Mouse (Mus musculus) kidney, postnatal 0 days (tissue): Measurements from ENCODE around the gene Ntng1. TPM values are rescaled to one million over a fixed set of nuclear protein-coding genes. Genes with fewer than 3 reads are reported as not detected.

Experiments
- ATAC-seq: fragments of 200-750 bp; cut with Nextera tagmentation; replicated peaks from 2 replicates; pipeline ENCODE4 v1.8.0; 2017; ENCODE audit warnings: low read depth, moderate number of reproducible peaks, moderate TSS enrichment, moderate library complexity; ENCODE audit not compliant: low FRiP score
- DNase-seq: peaks from one replicate; pipeline ENCODE4 v3.0.0-alpha.2; 2016; ENCODE audit warnings: low spot score
- H3K27ac ChIP-seq: fragments of 300-500 bp; sonication (generic); 2 replicates; pipeline ENCODE4 v1.5.1; 2014; ENCODE audit warnings: mild to moderate bottlenecking
- H3K27me3 ChIP-seq: fragments of 300-500 bp; sonication (generic); 2 replicates; pipeline ENCODE4 v1.6.1; 2014; ENCODE audit warnings: low read length, mixed read lengths; ENCODE audit not compliant: insufficient read depth
- H3K36me3 ChIP-seq: fragments of 300-500 bp; sonication (generic); 2 replicates; pipeline ENCODE4 v1.6.1; 2014; ENCODE audit warnings: low read length, mixed read lengths; ENCODE audit not compliant: insufficient read depth
- H3K4me1 ChIP-seq: fragments of 300-500 bp; sonication (generic); replicated peaks from 2 replicates; pipeline ENCODE4 v1.6.1; 2014; ENCODE audit warnings: antibody characterized with exemption, low read length, mixed read lengths; ENCODE audit not compliant: insufficient read depth
- H3K4me2 ChIP-seq: fragments of 300-500 bp; sonication (generic); 2 replicates; pipeline ENCODE4 v1.6.1; 2014; ENCODE audit warnings: mild to moderate bottlenecking, low read length, moderate library complexity, mixed read lengths
- H3K4me3 ChIP-seq: fragments of 300-500 bp; sonication (generic); replicated peaks from 2 replicates; pipeline ENCODE4 v1.5.1; 2014; ENCODE audit warnings: low read depth, low read length
- H3K9ac ChIP-seq: fragments of 300-500 bp; sonication (generic); 2 replicates; pipeline ENCODE4 v1.6.1; 2014; ENCODE audit warnings: low read depth, low read length
- H3K9me3 ChIP-seq: fragments of 300-500 bp; sonication (generic); replicated peaks from 2 replicates; pipeline ENCODE4 v1.6.1; 2016; ENCODE audit warnings: low read length, inconsistent platforms, mixed read lengths
- CTCF ChIP-seq: IDR thresholded peaks from 2 replicates; pipeline ENCODE4 v1.5.1; 2016; ENCODE audit warnings: antibody characterized with exemption, low read depth, mild to moderate bottlenecking, moderate library complexity
- WGBS: fragments of 180-500 bp; shearing (Covaris S2); extraction: QIAGEN DNeasy Blood & Tissue Kit; methylation state at CpG from one replicate; pipeline ENCODE4 v1.1.7; 2014; 5-methylcytosine and 5-hydroxymethylcytosine counted together
- polyA plus RNA-seq: library from polyadenylated mRNA; unstranded; fragments of >200 nt; fragmentation: Nextera tagmentation; extraction: Ambion mirVana; gene quantifications from 2 replicates; pipeline ENCODE4 v1.2.1, GENCODE M21; 2015

Gene Ntng1
- polyA plus RNA-seq, 1 experiment from 2014 or later: 4.4 TPM

GRCm38 (mm10) chr3:110105982-110106381 lies 37.8 kb downstream of the Ntng1 start:
- H3K27ac ChIP-seq: no peak overlapping the region
- no peak overlapping the region for H3K4me3 ChIP-seq
- no peaks in the 10 kb centered on the region for H3K4me1 ChIP-seq
- H3K36me3 ChIP-seq: no peaks in the 10 kb centered on the region
- H3K27me3 ChIP-seq: no peaks in the 10 kb centered on the region
- ATAC-seq (no peak), DNase-seq (peak; percentile 25)
- WGBS: 44% methylated on average over 2 of the region's 2 CpGs
- peak; percentile 58 for TF ChIP-seq CTCF
- H3K9me3 ChIP-seq: no peaks in the 10 kb centered on the region
- H3K4me2 ChIP-seq: no peak overlapping the region
- no peak overlapping the region for H3K9ac ChIP-seq

- no peak for TF ChIP-seq CTCF
- no peak for DNase-seq
- Histone ChIP-seq H3K4me3 (no peak overlapping the region), H3K36me3 (no peaks in the 10 kb centered on the region), H3K9me3 (no peaks in the 10 kb centered on the region), H3K27me3 (no peaks in the 10 kb centered on the region), H3K4me2 (no peak overlapping the region), H3K4me1 (no peaks in the 10 kb centered on the region), H3K27ac (no peak overlapping the region), H3K9ac (no peak overlapping the region)
- 92% methylated on average over 2 of the region's 2 CpGs for WGBS
- no peak for ATAC-seq
These were observed 49.4 kb downstream of the Ntng1 start for GRCm38 (mm10) chr3:110094407-110094806.

- H3K9ac ChIP-seq: no peak overlapping the region
- 78% methylated on average over 3 of the region's 3 CpGs for WGBS
- ATAC-seq (no peak), DNase-seq (no peak)
- H3K27ac ChIP-seq: no peak overlapping the region
- H3K36me3 ChIP-seq: no peaks in the 10 kb centered on the region
- H3K27me3 ChIP-seq: no peaks in the 10 kb centered on the region
- H3K4me1 ChIP-seq: no peaks in the 10 kb centered on the region
- no peak overlapping the region for H3K4me3 ChIP-seq
- TF ChIP-seq CTCF: no peak
- no peaks in the 10 kb centered on the region for H3K9me3 ChIP-seq
- no peak overlapping the region for H3K4me2 ChIP-seq
These were observed 49.8 kb downstream of the Ntng1 start for GRCm38 (mm10) chr3:110094003-110094402.

- DNase-seq (no peak), ATAC-seq (no peak)
- Histone ChIP-seq H3K27ac (no peak overlapping the region), H3K4me2 (no peak overlapping the region), H3K9ac (no peak overlapping the region), H3K4me1 (no peaks in the 10 kb centered on the region), H3K27me3 (no peaks in the 10 kb centered on the region), H3K9me3 (no peaks in the 10 kb centered on the region), H3K36me3 (no peaks in the 10 kb centered on the region), H3K4me3 (no peak overlapping the region)
- TF ChIP-seq CTCF: no peak
- 90% methylated on average over 3 of the region's 3 CpGs for WGBS
These were observed 51.3 kb downstream of the Ntng1 start for GRCm38 (mm10) chr3:110092521-110092920.

GRCm38 (mm10) chr3:110087189-110087588 lies 56.6 kb downstream of the Ntng1 start:
- H3K4me2 ChIP-seq: no peak overlapping the region
- no peaks in the 10 kb centered on the region for H3K9me3 ChIP-seq
- no peaks in the 10 kb centered on the region for H3K27me3 ChIP-seq
- H3K36me3 ChIP-seq: no peaks in the 10 kb centered on the region
- H3K27ac ChIP-seq: no peak overlapping the region
- no peaks in the 10 kb centered on the region for H3K4me1 ChIP-seq
- WGBS: 81% methylated on average over 6 of the region's 6 CpGs
- DNase-seq: no peak
- H3K4me3 ChIP-seq: no peak overlapping the region
- ATAC-seq: no peak
- no peak for TF ChIP-seq CTCF
- no peak overlapping the region for H3K9ac ChIP-seq

GRCm38 (mm10) chr3:110085336-110085735 lies 58.5 kb downstream of the Ntng1 start:
- DNase-seq: no peak
- Histone ChIP-seq H3K27ac (no peak overlapping the region), H3K9ac (no peak overlapping the region), H3K27me3 (no peaks in the 10 kb centered on the region), H3K4me2 (no peak overlapping the region), H3K36me3 (no peaks in the 10 kb centered on the region), H3K4me1 (no peaks in the 10 kb centered on the region), H3K4me3 (no peak overlapping the region), H3K9me3 (no peaks in the 10 kb centered on the region)
- 43% methylated on average over 2 of the region's 2 CpGs for WGBS
- ATAC-seq: no peak
- TF ChIP-seq CTCF: no peak

- Histone ChIP-seq H3K4me1 (no peaks in the 10 kb centered on the region), H3K27ac (no peak overlapping the region), H3K4me3 (no peak overlapping the region), H3K36me3 (no peaks in the 10 kb centered on the region), H3K4me2 (no peak overlapping the region), H3K9me3 (no peaks in the 10 kb centered on the region), H3K9ac (no peak overlapping the region), H3K27me3 (no peaks in the 10 kb centered on the region)
- no peak for ATAC-seq
- DNase-seq: no peak
- 69% methylated on average over 6 of the region's 6 CpGs for WGBS
- no peak for TF ChIP-seq CTCF
These were observed 79.0 kb downstream of the Ntng1 start for GRCm38 (mm10) chr3:110064709-110065256.
